Mouse (Mus musculus) C2C12 (cell line): ENCODE results near the gene Zfp663. TPM values are rescaled to one million over a fixed set of nuclear protein-coding genes. Genes with fewer than 3 reads are reported as not detected.

ENCODE experiments used
- H3K27me3 ChIP-seq: one replicate; pipeline ENCODE4 v1.6.1; 2011; ENCODE audit not compliant: control insufficient read depth, insufficient read depth, insufficient read length
- H3K36me3 ChIP-seq: one replicate; pipeline ENCODE4 v1.6.1; 2011; ENCODE audit not compliant: control insufficient read depth, insufficient read depth
- H3K4me3 ChIP-seq: one replicate; pipeline ENCODE4 v1.5.1; 2011; ENCODE audit warnings: mild to moderate bottlenecking, control low read depth; ENCODE audit not compliant: poor library complexity, insufficient read depth, severe bottlenecking
- H3K79me2 ChIP-seq: one replicate; pipeline ENCODE4 v1.6.1; 2011; ENCODE audit not compliant: control insufficient read depth, insufficient read depth
- H3K79me3 ChIP-seq: one replicate; pipeline ENCODE4 v1.6.1; 2011; ENCODE audit warnings: low read depth, control low read depth
- H3ac ChIP-seq: one replicate; pipeline ENCODE3; 2011; ENCODE audit warnings: low read depth; ENCODE audit not compliant: control insufficient read depth, insufficient read length
- CEBPB ChIP-seq: IDR thresholded peaks from one replicate; pipeline ENCODE4 v1.6.1; 2011; ENCODE audit warnings: low read depth, mild to moderate bottlenecking, control low read depth, moderate library complexity
- CTCF ChIP-seq: IDR thresholded peaks from one replicate; pipeline ENCODE4 v1.5.1; 2011; ENCODE audit not compliant: control insufficient read depth, insufficient read depth, insufficient read length
- FOSL1 ChIP-seq: IDR thresholded peaks from one replicate; pipeline ENCODE4 v1.8.0; 2011; ENCODE audit warnings: mild to moderate bottlenecking, low read length; ENCODE audit not compliant: poor library complexity, insufficient read depth, severe bottlenecking
- MAX ChIP-seq: IDR thresholded peaks from one replicate; pipeline ENCODE4 v1.6.1; 2011; ENCODE audit warnings: mild to moderate bottlenecking, control low read depth
- MYOD1 ChIP-seq: IDR thresholded peaks from one replicate; pipeline ENCODE4 v1.6.1; 2011; ENCODE audit warnings: low read depth; ENCODE audit not compliant: control insufficient read depth, insufficient read length
- MYOG ChIP-seq: IDR thresholded peaks from one replicate; pipeline ENCODE4 v1.6.1; 2011; ENCODE audit not compliant: control insufficient read depth, insufficient read length; ENCODE audit errors: extremely low read depth
- USF1 ChIP-seq: IDR thresholded peaks from one replicate; pipeline ENCODE4 v1.6.1; 2011; ENCODE audit warnings: low read depth, mild to moderate bottlenecking, control low read depth, moderate library complexity
- polyA plus RNA-seq: library from polyadenylated mRNA; unstranded; fragments of >200 nt; fragmentation: generic; extraction: Trizol; gene quantifications from one replicate; pipeline ENCODE4 v1.2.1, GENCODE M21; 2012; ENCODE audit warnings: missing spikeins

Gene Zfp663
- polyA plus RNA-seq, 1 experiment: not detected

- H3K36me3 ChIP-seq: peaks cover 34% of the 10 kb centered on the region
- TF ChIP-seq CEBPB (no peak), MYOG (no peak), MYOD1 (no peak), CTCF (no peak)
- H3K4me3 ChIP-seq: no peak overlapping the region
- no peak overlapping the region for H3ac ChIP-seq
- peaks cover 4% of the 10 kb centered on the region for H3K79me2 ChIP-seq
- no peaks in the 10 kb centered on the region for H3K79me3 ChIP-seq
- H3K27me3 ChIP-seq: no peaks in the 10 kb centered on the region
Measured at GRCm38 (mm10) chr2:165312381-165312780, 56.1 kb downstream of the Zfp663 start.

DNA sequence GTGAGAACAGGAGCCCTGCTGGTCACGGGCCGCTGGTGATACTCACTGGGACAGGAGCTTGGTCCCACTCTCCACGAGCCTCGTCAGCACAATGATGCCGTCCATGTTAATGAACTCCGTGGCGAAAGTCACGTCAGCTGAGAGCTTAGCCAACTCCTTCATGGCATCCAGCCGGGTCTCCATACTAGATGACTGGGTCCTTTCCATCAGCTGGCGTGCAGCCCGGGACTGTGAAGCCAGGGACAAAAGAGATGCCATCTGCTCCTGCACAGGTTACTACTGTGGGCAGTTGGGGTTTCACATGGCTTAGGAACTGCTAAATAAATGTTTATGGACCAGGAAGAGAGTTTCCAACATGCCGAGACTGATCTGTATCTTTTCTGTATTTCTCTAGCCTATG lies 57.0 kb downstream of the Zfp663 start:
- Histone ChIP-seq H3K79me2 (no peaks in the 10 kb centered on the region), H3K36me3 (peaks cover 39% of the 10 kb centered on the region), H3K27me3 (no peaks in the 10 kb centered on the region), H3K4me3 (no peak overlapping the region), H3ac (no peak overlapping the region), H3K79me3 (no peaks in the 10 kb centered on the region)
- TF ChIP-seq CEBPB (no peak), FOSL1 (no peak), CTCF (no peak), USF1 (no peak), MYOD1 (no peak), MAX (no peak)

DNA sequence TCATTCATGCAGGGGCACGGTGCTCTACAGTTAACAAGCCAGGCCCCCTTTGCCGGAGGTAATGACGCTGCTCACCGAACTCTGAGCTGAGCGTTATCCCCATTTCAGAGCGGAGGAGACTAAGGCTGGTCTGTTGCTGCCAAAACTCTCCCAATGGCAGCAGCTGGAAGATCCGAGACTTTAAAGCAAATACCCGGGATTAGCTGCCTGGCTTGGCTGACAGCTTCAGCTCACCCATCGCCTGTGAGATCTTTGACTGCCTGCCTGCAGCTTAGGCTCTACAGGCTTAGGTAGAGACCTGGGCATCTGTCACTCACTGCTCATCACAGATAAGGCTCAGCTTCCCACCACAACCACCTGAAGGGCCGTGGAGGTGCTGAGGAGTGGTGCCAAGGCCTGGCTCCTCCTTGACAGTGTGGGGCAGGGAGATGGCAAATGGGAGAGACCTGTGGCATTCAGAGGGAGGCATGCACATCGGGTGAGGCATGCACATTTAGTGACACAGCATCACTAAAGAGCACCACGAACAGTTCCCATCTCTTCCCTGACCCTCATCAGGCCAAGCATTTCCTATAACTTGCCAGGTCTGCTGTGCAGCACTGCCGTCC lies 57.6 kb downstream of the Zfp663 start:
- Histone ChIP-seq H3ac (no peak overlapping the region), H3K79me3 (no peaks in the 10 kb centered on the region), H3K4me3 (no peak overlapping the region), H3K27me3 (no peaks in the 10 kb centered on the region), H3K36me3 (peaks cover 39% of the 10 kb centered on the region), H3K79me2 (no peaks in the 10 kb centered on the region)
- TF ChIP-seq CTCF (no peak), FOSL1 (no peak), MAX (no peak), CEBPB (no peak), MYOG (no peak), MYOD1 (no peak), USF1 (no peak)

- H3K79me2 ChIP-seq: no peaks in the 10 kb centered on the region
- H3K4me3 ChIP-seq: no peak overlapping the region
- no peaks in the 10 kb centered on the region for H3K79me3 ChIP-seq
- no peak overlapping the region for H3ac ChIP-seq
- H3K36me3 ChIP-seq: peaks cover 37% of the 10 kb centered on the region
- TF ChIP-seq FOSL1: no peak
- TF ChIP-seq USF1: no peak
- no peak for TF ChIP-seq MYOD1
- no peak for TF ChIP-seq CTCF
- no peak for TF ChIP-seq CEBPB
- no peak for TF ChIP-seq MAX
- TF ChIP-seq MYOG: no peak
- H3K27me3 ChIP-seq: no peaks in the 10 kb centered on the region
Measured at GRCm38 (mm10) chr2:165307801-165308200, 60.7 kb downstream of the Zfp663 start.

GRCm38 (mm10) chr2:165305438-165305837 lies 63.1 kb downstream of the Zfp663 start:
- Histone ChIP-seq H3ac (no peak overlapping the region), H3K36me3 (peaks cover 33% of the 10 kb centered on the region), H3K79me3 (no peaks in the 10 kb centered on the region), H3K4me3 (no peak overlapping the region), H3K79me2 (no peaks in the 10 kb centered on the region), H3K27me3 (no peaks in the 10 kb centered on the region)
- TF ChIP-seq CEBPB (no peak), CTCF (no peak)

GRCm38 (mm10) chr2:165304819-165305218 lies 63.7 kb downstream of the Zfp663 start:
- TF ChIP-seq CTCF: no peak
- no peaks in the 10 kb centered on the region for H3K27me3 ChIP-seq
- no peaks in the 10 kb centered on the region for H3K79me2 ChIP-seq
- no peak overlapping the region for H3ac ChIP-seq
- H3K79me3 ChIP-seq: no peaks in the 10 kb centered on the region
- peaks cover 28% of the 10 kb centered on the region for H3K36me3 ChIP-seq
- H3K4me3 ChIP-seq: no peak overlapping the region
